Mouse (Mus musculus) midbrain, embryonic 14.5 days (tissue): ENCODE results near the gene Agk. TPM values are rescaled to one million over a fixed set of nuclear protein-coding genes. Genes with fewer than 3 reads are reported as not detected.

Experiments used
- ATAC-seq: fragments of 200-750 bp; cut with Nextera tagmentation; 2 replicates; pipeline ENCODE4 v1.8.0; 2017; ENCODE audit warnings: moderate number of reproducible peaks, moderate library complexity; ENCODE audit not compliant: low FRiP score, low TSS enrichment
- DNase-seq: peaks from one replicate; pipeline ENCODE4 v3.0.0-alpha.2; 2015
- H3K27ac ChIP-seq: fragments of 300-500 bp; sonication (generic); replicated peaks from 2 replicates; pipeline ENCODE4 v1.5.1; 2014; ENCODE audit warnings: mild to moderate bottlenecking, low read depth, low read length, moderate library complexity
- H3K27me3 ChIP-seq: fragments of 300-500 bp; sonication (generic); 2 replicates; pipeline ENCODE4 v1.6.1; 2014; ENCODE audit warnings: low read length, control low read depth, mixed read lengths; ENCODE audit not compliant: control insufficient read depth, insufficient read depth
- H3K36me3 ChIP-seq: fragments of 300-500 bp; sonication (generic); 2 replicates; pipeline ENCODE4 v1.6.1; 2014; ENCODE audit warnings: low read length, control low read depth; ENCODE audit not compliant: control insufficient read depth, insufficient read depth
- H3K4me1 ChIP-seq: fragments of 300-500 bp; sonication (generic); 2 replicates; pipeline ENCODE4 v1.6.1; 2014; ENCODE audit warnings: mild to moderate bottlenecking, antibody characterized with exemption, low read length, control low read depth; ENCODE audit not compliant: control insufficient read depth, insufficient read depth
- H3K4me2 ChIP-seq: fragments of 300-500 bp; sonication (generic); 2 replicates; pipeline ENCODE4 v1.6.1; 2014; ENCODE audit warnings: mild to moderate bottlenecking, low read length, moderate library complexity
- H3K4me3 ChIP-seq: fragments of 300-500 bp; sonication (generic); replicated peaks from 2 replicates; pipeline ENCODE4 v1.5.1; 2014; ENCODE audit warnings: low read depth, low read length
- H3K9ac ChIP-seq: fragments of 300-500 bp; sonication (generic); replicated peaks from 2 replicates; pipeline ENCODE4 v1.6.1; 2014; ENCODE audit warnings: mild to moderate bottlenecking, low read length, moderate library complexity
- H3K9me3 ChIP-seq: fragments of 300-500 bp; sonication (generic); 2 replicates; pipeline ENCODE4 v1.6.1; 2016; ENCODE audit warnings: low read length, control low read depth, mixed read lengths; ENCODE audit not compliant: control insufficient read depth
- WGBS: fragments of 180-500 bp; shearing (Covaris S2); extraction: QIAGEN DNeasy Blood & Tissue Kit; methylation state at CpG from one replicate; pipeline ENCODE4 v1.1.7; 2014; 5-methylcytosine and 5-hydroxymethylcytosine counted together
- polyA plus RNA-seq: library from polyadenylated mRNA; unstranded; fragments of >200 nt; fragmentation: Nextera tagmentation; extraction: Ambion mirVana; gene quantifications from 2 replicates; pipeline ENCODE4 v1.2.1, GENCODE M21; 2014

Agk gene
- polyA plus RNA-seq, 1 experiment from 2014 or later = 55.7 TPM

GRCm38 (mm10) chr6:40431812-40432211 lies 106.8 kb downstream of the Agk start:
- Histone ChIP-seq H3K4me2 (no peak overlapping the region), H3K27me3 (no peaks in the 10 kb centered on the region), H3K4me1 (peaks cover 11% of the 10 kb centered on the region), H3K36me3 (no peaks in the 10 kb centered on the region), H3K9ac (no peak overlapping the region), H3K9me3 (no peaks in the 10 kb centered on the region), H3K27ac (no peak overlapping the region), H3K4me3 (no peak overlapping the region)
- DNase-seq (no peak), ATAC-seq (no peak)

- no peak for DNase-seq
- WGBS = 91% methylated on average over 17 of the region's 17 CpGs
Observed at GRCm38 (mm10) chr6:40432346-40433275, 107.6 kb downstream of the Agk start.

GRCm38 (mm10) chr6:40434697-40435096 lies 109.7 kb downstream of the Agk start:
- Histone ChIP-seq H3K9ac (peak overlapping the region; percentile 82), H3K27me3 (no peaks in the 10 kb centered on the region; the same call in 1 of the 2 replicates), H3K4me2 (peak overlapping the region; percentile 73), H3K4me3 (peak overlapping the region; percentile 82), H3K9me3 (no peaks in the 10 kb centered on the region), H3K4me1 (peaks cover 9% of the 10 kb centered on the region), H3K36me3 (no peaks in the 10 kb centered on the region), H3K27ac (peak overlapping the region; percentile 89)
- WGBS = 3% methylated on average over 7 of the region's 7 CpGs
- DNase-seq = no peak
- ATAC-seq = no peak

More at GRCm38 (mm10) chr6:40432346-40433275, 107.6 kb downstream of the Agk start:
- Histone ChIP-seq H3K9me3 (no peaks in the 10 kb centered on the region), H3K27me3 (no peaks in the 10 kb centered on the region; the same call in 1 of the 2 replicates), H3K36me3 (no peaks in the 10 kb centered on the region), H3K9ac (no peak overlapping the region), H3K4me2 (no peak overlapping the region), H3K4me3 (no peak overlapping the region), H3K4me1 (peaks cover 11% of the 10 kb centered on the region), H3K27ac (no peak overlapping the region)
- no peak for ATAC-seq

GRCm38 (mm10) chr6:40435151-40436046 lies 110.4 kb downstream of the Agk start:
- DNase-seq (peak; percentile 81), ATAC-seq (peak; percentile 71)
- H3K9ac ChIP-seq = peak overlapping the region; percentile 82
- peak overlapping the region; percentile 82 for H3K4me3 ChIP-seq
- no peaks in the 10 kb centered on the region; the same call in 1 of the 2 replicates for H3K27me3 ChIP-seq
- H3K4me1 ChIP-seq = peaks cover 9% of the 10 kb centered on the region
- no peaks in the 10 kb centered on the region for H3K9me3 ChIP-seq
- peak overlapping the region; percentile 73 for H3K4me2 ChIP-seq
- under 1% methylated on average over 65 of the region's 72 CpGs for WGBS
- H3K36me3 ChIP-seq = no peaks in the 10 kb centered on the region
- H3K27ac ChIP-seq = peak overlapping the region; percentile 89

- ATAC-seq = peak; percentile 90
- Histone ChIP-seq H3K27ac (peak within 1 kb of the TSS; percentile 89), H3K27me3 (no peaks in the 10 kb centered on the region; the same call in 1 of the 2 replicates), H3K4me1 (peaks cover 9% of the 10 kb centered on the region), H3K4me2 (peak within 1 kb of the TSS; percentile 73), H3K4me3 (peak within 1 kb of the TSS; percentile 82), H3K9me3 (no peaks in the 10 kb centered on the region), H3K9ac (peak within 1 kb of the TSS; percentile 82), H3K36me3 (no peaks in the 10 kb centered on the region)
- under 1% methylated on average over 36 of the region's 38 CpGs for WGBS
- DNase-seq = peak; percentile 86
Observed at GRCm38 (mm10) chr6:40436047-40436483, 111.1 kb downstream of the Agk start, which contains the start of gene E330009J07Rik. TSS of gene E330009J07Rik (minus strand) at chr6:40436135.

- Histone ChIP-seq H3K4me3 (no peak within 1 kb of the TSS), H3K9me3 (no peaks in the 10 kb centered on the region), H3K4me1 (peaks cover 9% of the 10 kb centered on the region), H3K27me3 (no peaks in the 10 kb centered on the region; the same call in 1 of the 2 replicates), H3K4me2 (no peak within 1 kb of the TSS), H3K27ac (no peak within 1 kb of the TSS), H3K9ac (no peak within 1 kb of the TSS), H3K36me3 (no peaks in the 10 kb centered on the region)
- DNase-seq (no peak), ATAC-seq (no peak)
- 80% methylated on average over 5 of the region's 5 CpGs for WGBS
Observed at GRCm38 (mm10) chr6:40438936-40439335, 114.0 kb downstream of the Agk start, which contains the start of gene Wee2. TSS of gene Wee2 (plus strand) at chr6:40439088.

- Histone ChIP-seq H3K4me2 (no peak overlapping the region), H3K36me3 (no peaks in the 10 kb centered on the region), H3K9ac (no peak overlapping the region), H3K4me3 (no peak overlapping the region), H3K4me1 (peaks cover under 1% of the 10 kb centered on the region; the same call in 1 of the 2 replicates), H3K27me3 (no peaks in the 10 kb centered on the region; the same call in 1 of the 2 replicates), H3K9me3 (no peaks in the 10 kb centered on the region), H3K27ac (no peak overlapping the region)
- no peak for ATAC-seq
- DNase-seq = no peak
- WGBS = 53% methylated on average over 12 of the region's 12 CpGs
Observed at GRCm38 (mm10) chr6:40439731-40440130, 114.8 kb downstream of the Agk start.

- H3K9ac ChIP-seq = no peak overlapping the region
- DNase-seq = no peak
- no peak overlapping the region for H3K27ac ChIP-seq
- no peaks in the 10 kb centered on the region for H3K9me3 ChIP-seq
- no peak overlapping the region for H3K4me2 ChIP-seq
- no peaks in the 10 kb centered on the region for H3K4me1 ChIP-seq
- ATAC-seq = no peak
- H3K36me3 ChIP-seq = no peaks in the 10 kb centered on the region
- no peaks in the 10 kb centered on the region; the same call in 1 of the 2 replicates for H3K27me3 ChIP-seq
- 70% methylated on average over 3 of the region's 3 CpGs for WGBS
- H3K4me3 ChIP-seq = no peak overlapping the region
Observed at GRCm38 (mm10) chr6:40441276-40441675, 116.3 kb downstream of the Agk start.
